Mouse (Mus musculus) erythroblast, embryonic 14.5 days (primary cell): ENCODE measurements around the gene Cyfip2.

ENCODE experiments used
- GATA1 ChIP-seq: IDR thresholded peaks from 2 replicates; pipeline ENCODE4 v1.6.1; 2012; ENCODE audit warnings: low read length, inconsistent platforms, mixed read lengths
- TAL1 ChIP-seq: IDR thresholded peaks from 3 replicates; pipeline ENCODE4 v1.6.1; 2012; ENCODE audit warnings: low read length, inconsistent platforms, mixed read lengths

GRCm38 (mm10) chr11:46246393-46246792, 66.3 kb downstream of the Cyfip2 start:
- TF ChIP-seq GATA1 (no peak), TAL1 (no peak)
